8 mouse cellular contexts compared by ENCODE assay signal in genomic region chr2:58565267-58565666, GRCm38 (mm10). TPM values are rescaled to one million over a fixed set of nuclear protein-coding genes. Genes with fewer than 3 reads are reported as not detected.
DNase-seq lines count a peak whose midpoint lies in the region; ATAC-seq and TF ChIP-seq lines count a peak whose summit lies in the region.

No protein-coding gene starts in this region.

- no peak for ATAC-seq in erythroblast, adult 5-6 weeks (replicated peaks; ENCODE audit: low FRiP score, poor library complexity, severe bottlenecking)
- no peak for ATAC-seq in kidney, postnatal 0 days (replicated peaks; ENCODE audit: low FRiP score, low read depth)
- ATAC-seq in lung, embryonic 16.5 days (ENCODE audit: low read depth): no peak
- no peak for ATAC-seq in stomach, embryonic 14.5 days (ENCODE audit: insufficient number of reproducible peaks, insufficient read depth, low FRiP score, low read depth)

- WGBS in kidney, postnatal 0 days: 54% methylated on average over 6 of the region's 6 CpGs
- 41% methylated on average over 6 of the region's 6 CpGs for WGBS in lung, embryonic 16.5 days
- WGBS in stomach, embryonic 14.5 days: 59% methylated on average over 6 of the region's 6 CpGs

- no peak overlapping the region for H3K9ac ChIP-seq in kidney, postnatal 0 days (ENCODE audit: low read depth, low read length)
- peak overlapping the region; percentile 34; the same call in 1 of the 2 replicates for H3K9ac ChIP-seq in lung, embryonic 16.5 days (ENCODE audit: low read length)
- 0 out of 2 replicates have a peak overlapping the region, but pooled peaks have one; percentile 2 for H3K9ac ChIP-seq in stomach, embryonic 14.5 days (replicated peaks; ENCODE audit: low read depth, low read length)

- no peak overlapping the region for H3K27ac ChIP-seq in kidney, postnatal 0 days
- no peak overlapping the region for H3K27ac ChIP-seq in lung, embryonic 16.5 days (ENCODE audit: low read length)
- H3K27ac ChIP-seq in stomach, embryonic 14.5 days (ENCODE audit: low read length): no peak overlapping the region

- H3K36me3 ChIP-seq in erythroblast, embryonic 14.5 days (ENCODE audit: control insufficient read depth): no peaks in the 10 kb centered on the region
- H3K36me3 ChIP-seq in kidney, postnatal 0 days (ENCODE audit: insufficient read depth, low read length): no peaks in the 10 kb centered on the region
- no peaks in the 10 kb centered on the region for H3K36me3 ChIP-seq in lung, embryonic 16.5 days (ENCODE audit: control insufficient read depth, insufficient read depth, low read length)
- no peaks in the 10 kb centered on the region for H3K36me3 ChIP-seq in stomach, embryonic 14.5 days (ENCODE audit: control insufficient read depth, insufficient read depth, low read length)

- H3K4me1 ChIP-seq in erythroblast, embryonic 14.5 days (ENCODE audit: control insufficient read depth): no peaks in the 10 kb centered on the region; the same call in 1 of the 2 replicates
- peaks cover 20% of the 10 kb centered on the region for H3K4me1 ChIP-seq in kidney, postnatal 0 days (replicated peaks; ENCODE audit: insufficient read depth, low read length)
- peaks cover 35% of the 10 kb centered on the region for H3K4me1 ChIP-seq in lung, embryonic 16.5 days (replicated peaks; ENCODE audit: control insufficient read depth, insufficient read depth, low read length)
- H3K4me1 ChIP-seq in stomach, embryonic 14.5 days (ENCODE audit: control insufficient read depth, insufficient read depth, low read length): peaks cover 31% of the 10 kb centered on the region

- no peaks in the 10 kb centered on the region for H3K9me3 ChIP-seq in erythroblast, embryonic 14.5 days (ENCODE audit: control insufficient read depth, low read length)
- no peaks in the 10 kb centered on the region for H3K9me3 ChIP-seq in kidney, postnatal 0 days (replicated peaks; ENCODE audit: low read length)
- H3K9me3 ChIP-seq in lung, embryonic 16.5 days (ENCODE audit: control insufficient read depth, low read length): no peaks in the 10 kb centered on the region
- no peaks in the 10 kb centered on the region for H3K9me3 ChIP-seq in stomach, embryonic 14.5 days (ENCODE audit: control insufficient read depth, low read depth, low read length)

- H3K4me3 ChIP-seq in erythroblast, embryonic 14.5 days (replicated peaks): peak overlapping the region; percentile 24
- H3K4me3 ChIP-seq in kidney, postnatal 0 days (replicated peaks; ENCODE audit: low read depth, low read length): 0 out of 2 replicates have a peak overlapping the region, but pooled peaks have one; percentile 90
- H3K4me3 ChIP-seq in lung, embryonic 16.5 days (ENCODE audit: low read length): peak overlapping the region; percentile 87
- peak overlapping the region; percentile 90 for H3K4me3 ChIP-seq in stomach, embryonic 14.5 days (ENCODE audit: low read depth, low read length)

- TF ChIP-seq CTCF in kidney, postnatal 0 days (IDR thresholded peaks at IDR 0.05; ENCODE audit: low read depth): no peak

- peak; percentile 79 to 85 for DNase-seq in cerebellum, postnatal 25 days
- DNase-seq in heart, adult 18-20 months: peak; percentile 51 to 63
- DNase-seq in kidney, postnatal 0 days (ENCODE audit: low spot score): no peak
- DNase-seq in B cell, adult 2 months: no peak

- H3K27me3 ChIP-seq in erythroblast, embryonic 14.5 days (ENCODE audit: control insufficient read depth): peaks cover 44% of the 10 kb centered on the region
- H3K27me3 ChIP-seq in kidney, postnatal 0 days (ENCODE audit: insufficient read depth, low read length): no peaks in the 10 kb centered on the region
- H3K27me3 ChIP-seq in lung, embryonic 16.5 days (ENCODE audit: control insufficient read depth, insufficient read depth, low read depth, low read length): no peaks in the 10 kb centered on the region
- no peaks in the 10 kb centered on the region for H3K27me3 ChIP-seq in stomach, embryonic 14.5 days (ENCODE audit: control insufficient read depth, insufficient read depth, low read length)

- H3K4me2 ChIP-seq in kidney, postnatal 0 days (ENCODE audit: low read length): peak overlapping the region; percentile 64
- peak overlapping the region; percentile 73 for H3K4me2 ChIP-seq in lung, embryonic 16.5 days (ENCODE audit: low read depth, low read length)
- H3K4me2 ChIP-seq in stomach, embryonic 14.5 days (replicated peaks; ENCODE audit: low read depth, low read length): peak overlapping the region; percentile 72

RNA-seq across cellular contexts. Expression of gene Acvr1, which starts 1.7 kb away (rescaled TPM):
- polyA plus RNA-seq in erythroblast, embryonic 14.5 days (2012): not detected in 2 replicates
- 0.77 and 0.84 TPM in 2 replicates for total RNA-seq in erythroblast, adult 5-6 weeks (2015; ENCODE audit: low replicate concordance)
- 2.8 TPM in 1 of 2 replicates, not detected in the other for total RNA-seq in erythroblast, adult 5-6 weeks (2017; ENCODE audit: low replicate concordance)
- 10 to 100 TPM; 13.5 to 14.0 TPM for total RNA-seq in heart, adult 18-20 months (2021)
- polyA plus RNA-seq in kidney, postnatal 0 days (2015; fragmentation: Nextera tagmentation; extraction: Ambion mirVana): 5.4 and 5.5 TPM in 2 replicates
- 4.8 and 5.6 TPM in 2 replicates for polyA plus RNA-seq in lung, embryonic 16.5 days (2015; fragmentation: Nextera tagmentation; extraction: Ambion mirVana)
- polyA plus RNA-seq in stomach, embryonic 14.5 days (2014; fragmentation: Nextera tagmentation; extraction: Ambion mirVana): 9.5 and 10.5 TPM in 2 replicates

RNA-seq across cellular contexts. Expression of gene Upp2, which starts 1.8 kb away (rescaled TPM):
- not detected in 2 replicates for polyA plus RNA-seq in erythroblast, embryonic 14.5 days (2012)
- not detected in 2 replicates for total RNA-seq in erythroblast, adult 5-6 weeks (2015; ENCODE audit: low replicate concordance)
- not detected in 2 replicates for total RNA-seq in erythroblast, adult 5-6 weeks (2017; ENCODE audit: low replicate concordance)
- 1 to 10 TPM; 3.4 to 4.2 TPM for total RNA-seq in heart, adult 18-20 months (2021)
- 9.6 and 10.4 TPM in 2 replicates for polyA plus RNA-seq in kidney, postnatal 0 days (2015; fragmentation: Nextera tagmentation; extraction: Ambion mirVana)
- 6.6 and 7.4 TPM in 2 replicates for polyA plus RNA-seq in lung, embryonic 16.5 days (2015; fragmentation: Nextera tagmentation; extraction: Ambion mirVana)
- 9.2 and 11.6 TPM in 2 replicates for polyA plus RNA-seq in stomach, embryonic 14.5 days (2014; fragmentation: Nextera tagmentation; extraction: Ambion mirVana)

Comparison
In these comparisons a context has a peak if more than half of its experiments do, and no peak if none do; other contexts are left out.
1. H3K4me3 ChIP-seq: peak in every context shown above with its lines; median percentile 90 in kidney, postnatal 0 days; 90 in stomach, embryonic 14.5 days; 87 in lung, embryonic 16.5 days; 24 in erythroblast, embryonic 14.5 days.
2. DNase-seq: peak in cerebellum, postnatal 25 days (2 of 2) and heart, adult 18-20 months (2 of 2); none in kidney, postnatal 0 days (single experiment) and B cell, adult 2 months (0 of 2).
3. Peak in every context shown above with its lines, with median percentiles within 50 percentile points of each other: H3K4me2 ChIP-seq.